Comparison of ENCODE assay signal across 8 mouse cellular contexts in the genomic region with DNA sequence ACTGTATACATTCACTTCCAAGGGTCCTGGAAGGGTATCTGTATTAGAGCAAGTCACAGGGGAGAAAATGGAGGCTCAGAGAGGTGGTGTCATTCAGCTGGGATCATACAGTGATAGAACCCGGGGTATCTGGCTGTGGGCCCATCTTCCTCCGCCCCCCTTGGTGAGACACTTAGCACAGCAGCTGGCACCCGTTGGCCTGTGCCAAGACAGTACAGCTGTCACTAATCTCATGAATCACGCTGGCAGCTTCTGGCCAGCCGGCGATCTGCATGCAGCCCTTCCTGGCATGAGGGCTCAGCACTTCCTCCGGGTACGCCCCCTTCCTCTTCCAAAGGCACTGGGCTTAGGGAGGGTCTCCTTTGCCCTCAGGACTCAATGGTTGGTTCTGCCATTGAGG. TPM values are rescaled to one million over a fixed set of nuclear protein-coding genes. Genes with fewer than 3 reads are reported as not detected.
DNase-seq lines count a peak whose midpoint lies in the region; ATAC-seq lines count a peak whose summit lies in the region.

No protein-coding gene starts in this region.

- H3K4me2 ChIP-seq in hindbrain, embryonic 14.5 days (replicated peaks) = no peak overlapping the region
- no peak overlapping the region for H3K4me2 ChIP-seq in midbrain, embryonic 11.5 days

- no peak overlapping the region for H3K4me3 ChIP-seq in hindbrain, embryonic 14.5 days (replicated peaks; ENCODE audit: low read length)
- H3K4me3 ChIP-seq in midbrain, embryonic 11.5 days (ENCODE audit: low read depth, low read length) = no peak overlapping the region

- H3K36me3 ChIP-seq in hindbrain, embryonic 14.5 days (replicated peaks; ENCODE audit: control insufficient read depth, insufficient read depth) = no peaks in the 10 kb centered on the region
- H3K36me3 ChIP-seq in midbrain, embryonic 11.5 days (ENCODE audit: control insufficient read depth, insufficient read depth, low read length) = no peaks in the 10 kb centered on the region; the same call in 1 of the 2 replicates

- H3K9me3 ChIP-seq in hindbrain, embryonic 14.5 days (ENCODE audit: control insufficient read depth, low read length) = no peaks in the 10 kb centered on the region
- no peaks in the 10 kb centered on the region for H3K9me3 ChIP-seq in midbrain, embryonic 11.5 days (ENCODE audit: control insufficient read depth, low read length)

- H3K27me3 ChIP-seq in hindbrain, embryonic 14.5 days (ENCODE audit: control insufficient read depth, insufficient read depth, low read length) = no peaks in the 10 kb centered on the region
- no peaks in the 10 kb centered on the region for H3K27me3 ChIP-seq in midbrain, embryonic 11.5 days (ENCODE audit: control insufficient read depth, insufficient read depth, low read length)

- peaks cover 4% of the 10 kb centered on the region; the same call in 1 of the 2 replicates for H3K4me1 ChIP-seq in hindbrain, embryonic 14.5 days (replicated peaks; ENCODE audit: control insufficient read depth, insufficient read depth, low read length)
- peaks cover 4% of the 10 kb centered on the region; the same call in 1 of the 2 replicates for H3K4me1 ChIP-seq in midbrain, embryonic 11.5 days (ENCODE audit: control insufficient read depth, insufficient read depth, low read length)

- no peak overlapping the region for H3K27ac ChIP-seq in hindbrain, embryonic 14.5 days
- H3K27ac ChIP-seq in midbrain, embryonic 11.5 days (ENCODE audit: low read depth, low read length) = no peak overlapping the region

- peak; percentile 53 for ATAC-seq in frontal cortex, adult (ENCODE audit: low TSS enrichment)
- peak; percentile 73 for ATAC-seq in hindbrain, embryonic 14.5 days (ENCODE audit: low FRiP score)
- no peak for ATAC-seq in midbrain, embryonic 11.5 days (ENCODE audit: low FRiP score)

- DNase-seq in 416B (ENCODE audit: low read depth) (peak; percentile 81), adipocyte (ENCODE audit: low spot score) (peak; percentile 62)
- peak; percentile 52 for DNase-seq in hindbrain, embryonic 14.5 days (ENCODE audit: low spot score)
- DNase-seq in left cerebral cortex, adult 18-20 months (ENCODE audit: low spot score in 2 of 2) = peak; percentile 45 to 53
- DNase-seq in midbrain, embryonic 11.5 days (ENCODE audit: low spot score, missing footprints) = peak; percentile 56
- DNase-seq in thymus, postnatal 36 days = no peak
- no peak for DNase-seq in T-cell, adult 2 months (ENCODE audit: low spot score)

- 35% methylated on average over 8 of the region's 8 CpGs for WGBS in hindbrain, embryonic 14.5 days
- WGBS in midbrain, embryonic 11.5 days = 88% methylated on average over 8 of the region's 8 CpGs

- H3K9ac ChIP-seq in hindbrain, embryonic 14.5 days = no peak overlapping the region
- H3K9ac ChIP-seq in midbrain, embryonic 11.5 days (ENCODE audit: low read length) = no peak overlapping the region

RNA-seq across cellular contexts. Expression of gene Kank2, which starts 5.9 kb away (rescaled TPM):
- 3.0 and 3.3 TPM in 2 replicates for polyA plus RNA-seq in hindbrain, embryonic 14.5 days (2014; fragmentation: Nextera tagmentation; extraction: Ambion mirVana)
- 1 to 10 TPM; 8.4 to 9.1 TPM for total RNA-seq in left cerebral cortex, adult 18-20 months (2021)
- polyA plus RNA-seq in midbrain, embryonic 11.5 days (2014; fragmentation: Nextera tagmentation; extraction: Ambion mirVana) = 3.5 and 3.9 TPM in 2 replicates

RNA-seq across cellular contexts. Expression of gene Spc24, which starts 32.5 kb away (rescaled TPM):
- 17.7 and 18.7 TPM in 2 replicates for polyA plus RNA-seq in hindbrain, embryonic 14.5 days (2014; fragmentation: Nextera tagmentation; extraction: Ambion mirVana)
- total RNA-seq in left cerebral cortex, adult 18-20 months (2021) = 1 to 10 TPM; 3.1 to 5.0 TPM
- 91.3 and 115 TPM in 2 replicates for polyA plus RNA-seq in midbrain, embryonic 11.5 days (2014; fragmentation: Nextera tagmentation; extraction: Ambion mirVana)

RNA-seq across cellular contexts. Expression of gene Angptl8, which starts 42.7 kb away (rescaled TPM):
- polyA plus RNA-seq in hindbrain, embryonic 14.5 days (2014; fragmentation: Nextera tagmentation; extraction: Ambion mirVana) = 0.33 and 0.62 TPM in 2 replicates
- not detected for total RNA-seq in left cerebral cortex, adult 18-20 months (2021)
- polyA plus RNA-seq in midbrain, embryonic 11.5 days (2014; fragmentation: Nextera tagmentation; extraction: Ambion mirVana) = 0.19 and 0.22 TPM in 2 replicates

RNA-seq across cellular contexts. Expression of gene Dock6, which starts 59.8 kb away (rescaled TPM):
- polyA plus RNA-seq in hindbrain, embryonic 14.5 days (2014; fragmentation: Nextera tagmentation; extraction: Ambion mirVana) = 16.3 and 18.0 TPM in 2 replicates
- 10 to 100 TPM; 12.7 to 18.2 TPM for total RNA-seq in left cerebral cortex, adult 18-20 months (2021)
- 15.1 and 15.9 TPM in 2 replicates for polyA plus RNA-seq in midbrain, embryonic 11.5 days (2014; fragmentation: Nextera tagmentation; extraction: Ambion mirVana)

Comparison
In these comparisons a context has a peak if more than half of its experiments do, and no peak if none do; other contexts are left out.
1. DNase-seq: peak in 416B (single experiment), adipocyte (single experiment), hindbrain, embryonic 14.5 days (single experiment), left cerebral cortex, adult 18-20 months (2 of 2) and midbrain, embryonic 11.5 days (single experiment); none in thymus, postnatal 36 days (0 of 2) and T-cell, adult 2 months (single experiment).